Mouse (Mus musculus): ENCODE data around the gene Mllt1.
"Not testable (repeated sequence)": the region's sequence is repeated elsewhere in the genome, so short reads cannot be mapped to it uniquely, and the experiment has no call there.

The Mllt1 gene

DNA sequence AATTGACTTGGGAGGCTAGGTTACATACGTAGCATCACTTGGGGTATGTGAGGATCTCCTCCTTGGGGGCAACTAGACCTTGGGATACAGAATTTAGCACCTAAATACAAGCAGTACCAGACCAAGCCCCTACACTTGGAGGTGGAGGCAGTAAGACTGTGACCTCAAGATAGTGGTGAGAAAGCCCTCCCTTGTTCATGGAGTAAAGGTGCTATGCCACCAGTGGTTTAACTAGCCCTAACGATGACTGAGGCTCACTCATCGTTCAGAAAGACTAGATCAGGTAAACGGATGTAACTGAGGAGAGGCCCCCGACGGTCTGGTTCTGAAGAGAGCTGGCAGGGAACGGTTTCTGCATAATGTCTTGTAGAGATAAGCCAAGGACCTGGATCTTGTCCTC lies 1.5 kb upstream of the Mllt1 start:
- no peak for DNase-seq (ENCODE audit: low read depth, low spot score)

DNA sequence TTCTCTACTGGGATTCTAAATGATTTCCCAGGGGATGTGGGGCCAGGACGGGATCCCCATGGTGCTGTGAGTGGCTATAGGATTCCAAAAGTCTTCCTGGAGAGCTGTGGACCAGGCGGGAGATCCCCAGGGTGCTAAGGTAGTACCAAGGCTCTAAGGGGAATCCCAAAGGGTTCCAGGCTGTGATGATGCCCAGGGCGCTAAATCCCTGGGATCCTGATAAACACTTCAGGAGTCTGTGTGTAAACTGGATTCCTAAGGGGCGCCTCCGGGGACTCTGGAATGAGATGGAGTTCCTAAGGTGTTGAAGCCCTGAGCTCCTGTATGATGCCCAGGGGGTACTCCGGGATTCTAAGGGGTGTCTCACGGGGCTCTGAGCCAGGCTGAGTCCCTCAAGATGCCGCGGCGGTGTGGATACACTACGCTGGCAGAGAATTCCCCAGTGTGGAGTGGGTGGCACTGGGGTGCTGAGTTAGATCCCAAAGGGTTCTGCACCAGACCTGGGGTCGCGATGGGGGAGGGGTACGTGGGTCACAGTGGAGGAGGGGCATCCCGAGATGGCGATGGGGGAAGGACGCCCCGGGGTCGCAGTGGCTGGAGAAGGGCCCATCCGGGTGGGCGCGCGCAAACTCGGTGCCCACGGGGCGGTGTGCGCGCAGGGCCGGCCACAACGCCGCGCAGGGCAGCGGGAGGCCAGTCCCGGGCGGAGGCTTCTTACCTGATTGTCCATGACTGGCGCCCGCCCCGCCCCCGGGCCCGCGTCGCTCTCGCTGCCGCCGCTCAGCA lies 477 bp downstream of the Mllt1 start:
- DNase-seq (ENCODE audit: low read depth, low spot score): peak; percentile 39

DNA sequence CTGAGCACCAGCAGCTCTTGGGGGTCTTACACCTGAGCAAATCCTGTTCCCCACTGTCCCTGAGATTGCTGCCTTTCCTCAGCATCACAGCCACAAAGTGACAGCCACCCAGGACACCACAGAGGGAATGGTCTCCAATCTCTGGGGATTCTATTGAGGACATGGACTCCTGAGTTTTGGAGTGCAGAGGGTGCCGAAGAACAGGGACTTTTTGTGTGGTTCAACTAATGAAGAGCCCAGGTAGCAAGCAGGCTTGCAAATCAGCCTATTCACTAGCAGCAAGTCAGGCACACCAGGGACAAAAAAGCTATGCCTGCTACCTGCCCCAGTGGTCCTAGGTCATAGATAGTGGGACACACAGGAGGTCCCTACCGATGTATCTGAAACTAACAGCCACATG lies 1.8 kb downstream of the Mllt1 start:
- no peak for DNase-seq (ENCODE audit: low read depth, low spot score)

DNA sequence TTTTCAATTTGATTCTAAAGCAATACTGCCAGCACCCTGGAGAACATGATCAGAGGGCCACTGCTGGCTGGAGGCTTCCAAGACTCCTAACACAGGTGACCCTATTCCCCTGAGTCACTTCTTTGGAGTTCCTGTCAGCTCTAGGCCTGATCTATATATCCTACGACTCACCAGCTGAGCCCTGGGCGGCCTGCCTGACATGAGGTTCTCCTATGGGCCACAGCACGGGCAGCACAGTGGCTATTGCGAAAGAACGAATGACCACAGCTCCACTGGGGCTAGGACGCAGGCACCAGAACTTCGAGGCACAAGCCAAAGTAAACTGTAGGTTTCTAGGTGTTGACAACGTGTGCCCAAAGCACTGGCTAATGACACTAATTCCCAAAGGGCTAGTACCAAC lies 5.2 kb downstream of the Mllt1 start:
- no peak for DNase-seq (ENCODE audit: low read depth, low spot score)

DNA sequence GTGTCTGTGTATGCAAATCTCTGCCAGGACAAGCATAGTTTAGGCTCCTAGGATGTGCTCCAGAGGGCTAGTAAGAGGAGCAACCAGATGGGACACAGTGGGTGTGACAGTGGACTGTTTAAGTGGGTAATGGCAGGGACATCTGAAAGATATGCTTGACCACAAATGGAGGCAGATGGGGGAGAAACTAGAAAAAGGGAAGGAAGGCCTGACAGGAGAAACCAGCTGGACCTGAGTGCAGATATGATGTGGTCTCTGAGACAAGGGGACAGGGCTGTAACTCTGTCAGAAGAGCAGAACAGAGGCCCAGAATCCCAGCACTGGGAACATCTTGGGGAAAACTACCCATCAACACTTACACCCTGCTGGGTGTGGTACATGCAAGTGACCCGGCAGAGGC lies 5.7 kb downstream of the Mllt1 start:
- no peak for DNase-seq (ENCODE audit: low read depth, low spot score)

DNA sequence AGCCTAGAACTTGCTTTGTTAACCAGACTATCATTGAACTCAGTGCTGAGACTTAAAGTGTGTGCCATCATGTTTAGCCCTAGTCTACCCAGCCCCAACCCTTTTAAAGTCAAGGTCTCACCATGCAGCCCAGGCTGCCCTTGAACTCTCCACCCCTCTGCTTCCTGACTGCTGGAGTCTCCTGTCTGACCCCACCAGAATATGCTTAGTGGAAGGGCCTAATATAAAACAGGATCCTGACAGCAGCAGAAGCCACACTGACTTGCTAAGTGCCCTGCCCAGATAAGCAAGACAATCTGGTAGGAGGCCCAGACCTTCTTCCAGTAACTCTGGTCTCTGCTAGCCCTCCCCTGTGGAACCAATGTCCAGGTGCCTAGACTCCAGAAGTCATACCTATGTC lies 6.1 kb downstream of the Mllt1 start:
- DNase-seq (ENCODE audit: low read depth, low spot score): peak; percentile 25

DNA sequence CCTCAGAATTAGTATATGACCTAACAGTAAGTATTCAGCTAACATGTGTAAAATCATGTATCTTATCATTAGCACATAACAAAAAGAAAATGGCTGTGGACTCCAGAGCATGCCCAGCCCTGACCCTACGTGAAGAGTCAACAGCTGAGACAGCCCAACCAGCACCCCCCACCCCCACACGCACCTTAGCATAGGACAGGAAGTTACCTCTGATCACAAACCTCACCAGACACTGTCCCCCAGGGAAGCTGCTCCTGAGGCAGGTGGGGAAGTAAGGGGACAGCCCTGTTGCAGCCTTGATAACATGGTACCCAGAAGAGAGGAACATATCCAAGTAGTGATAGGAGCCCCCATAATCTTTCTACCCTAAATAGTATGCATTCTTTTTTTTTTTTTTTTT lies 9.2 kb downstream of the Mllt1 start:
- no peak for DNase-seq (ENCODE audit: low read depth, low spot score)

DNA sequence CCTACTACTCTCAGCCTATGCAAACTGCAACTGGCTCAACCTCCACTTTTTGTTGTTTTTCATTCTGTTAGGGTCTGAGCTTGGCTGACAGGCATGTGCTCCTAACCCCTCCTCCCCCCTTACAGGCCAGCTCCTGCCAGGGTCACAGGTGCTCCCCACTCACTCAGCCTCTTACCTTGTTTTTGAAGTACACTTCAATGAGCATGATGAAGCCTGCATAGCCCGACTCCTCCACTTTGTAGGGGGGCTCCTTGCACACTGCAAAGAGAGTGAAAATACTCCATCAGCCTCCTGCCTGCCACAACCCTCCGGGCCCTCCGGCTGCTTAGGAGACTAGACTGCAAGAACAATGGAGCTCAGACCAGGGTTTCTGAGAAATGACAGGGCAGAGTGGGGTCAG lies 15.5 kb downstream of the Mllt1 start:
- DNase-seq (ENCODE audit: low read depth, low spot score): no peak

DNA sequence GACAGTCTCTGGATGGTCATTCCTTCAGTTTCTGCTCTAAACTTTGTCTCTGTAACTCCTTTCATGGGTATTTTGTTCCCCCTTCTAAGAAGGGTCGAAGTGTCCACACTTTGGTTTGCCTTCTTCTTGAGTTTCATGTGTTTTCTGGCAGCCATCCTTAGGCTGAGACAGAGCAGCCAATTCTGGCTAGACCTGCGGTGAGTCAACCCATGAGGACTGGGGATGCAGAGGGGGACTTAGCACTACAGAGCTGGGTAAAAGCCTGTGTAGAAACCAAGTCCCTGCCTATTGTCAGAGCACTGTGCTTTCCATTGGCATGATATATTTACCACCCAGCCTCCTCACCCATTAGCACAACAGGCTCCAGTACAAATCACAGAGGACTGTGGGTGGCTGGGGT lies 18.0 kb downstream of the Mllt1 start:
- DNase-seq (ENCODE audit: low read depth, low spot score): no peak

DNA sequence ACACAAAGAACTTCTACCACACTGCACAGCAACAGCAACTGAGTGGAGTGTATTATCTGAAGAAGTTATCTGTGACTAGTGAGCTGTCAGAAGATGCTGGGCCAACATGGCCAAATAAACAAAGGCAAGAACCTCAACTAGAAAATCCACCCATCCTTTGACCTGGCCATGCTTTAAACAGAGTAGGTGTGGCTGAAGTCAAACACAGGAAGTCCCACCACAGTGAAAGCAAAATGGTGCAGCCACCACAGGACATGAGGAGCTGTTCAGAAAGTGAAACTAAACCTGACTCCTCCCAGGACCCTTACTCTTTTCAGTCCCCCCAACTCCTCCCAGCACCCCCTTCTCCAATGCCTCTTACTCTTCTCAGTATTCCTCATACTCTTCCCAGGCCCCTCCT lies 21.8 kb downstream of the Mllt1 start:
- no peak for DNase-seq (ENCODE audit: low read depth, low spot score)

DNA sequence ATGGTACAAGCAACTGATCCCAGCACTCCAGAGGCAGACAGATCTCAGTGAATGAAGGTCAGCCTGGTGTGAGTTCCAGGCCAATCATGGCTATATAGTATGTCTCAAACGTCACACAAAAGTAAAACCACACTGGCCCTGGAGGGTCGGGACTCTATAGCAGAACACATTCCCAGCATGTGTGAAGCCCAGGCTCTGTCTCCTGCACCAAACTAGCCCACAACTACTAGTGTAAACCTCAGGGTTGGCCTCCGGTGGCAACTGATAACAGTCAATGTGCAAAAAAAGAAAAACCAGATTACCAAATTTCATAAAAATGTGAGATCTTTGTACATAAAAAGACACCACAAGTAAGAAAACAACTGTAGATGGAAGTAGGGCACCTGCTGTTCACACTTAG lies 22.2 kb downstream of the Mllt1 start:
- DNase-seq (ENCODE audit: low read depth, low spot score): no peak

DNA sequence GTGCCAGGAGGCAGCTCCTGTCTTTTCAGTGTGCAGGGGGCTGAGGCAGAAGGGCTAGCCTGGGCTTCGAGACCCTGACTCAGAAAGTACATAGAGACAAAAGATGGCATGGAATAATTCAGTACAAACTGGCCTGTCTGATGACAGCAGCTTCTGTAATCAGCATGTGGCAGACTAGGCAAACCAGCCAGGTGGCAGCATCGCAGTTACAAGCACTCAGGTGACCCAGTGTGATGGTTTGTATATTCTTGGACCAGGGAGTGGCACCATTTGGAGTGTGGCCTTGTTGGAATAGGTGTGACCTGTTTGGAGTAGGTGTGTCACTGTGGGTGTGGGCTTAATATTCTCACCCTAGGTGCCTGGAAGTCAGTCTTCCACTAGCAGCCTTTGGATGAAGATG lies 25.5 kb downstream of the Mllt1 start:
- DNase-seq (ENCODE audit: low read depth, low spot score): not testable (repeated sequence)

DNA sequence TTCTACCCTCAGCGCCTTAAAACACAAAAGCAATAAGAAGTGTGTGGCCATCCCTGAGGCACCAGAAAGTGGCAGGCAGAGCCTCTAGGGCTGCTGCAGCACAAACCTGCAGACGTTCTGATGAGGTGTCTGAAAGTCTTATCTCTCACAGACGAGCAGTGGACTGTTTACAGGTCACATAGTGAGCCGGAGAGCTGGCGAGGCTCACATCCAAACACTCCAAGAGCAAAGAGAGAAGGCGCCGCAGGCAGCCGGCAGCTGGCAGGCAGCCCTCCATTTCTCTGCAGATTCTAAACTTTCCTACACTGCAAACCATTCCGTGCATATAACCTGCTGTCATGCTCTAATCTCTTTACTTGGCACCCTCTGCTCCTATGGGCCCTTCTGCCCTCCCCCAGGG lies 27.3 kb downstream of the Mllt1 start:
- no peak for DNase-seq (ENCODE audit: low read depth, low spot score)

DNA sequence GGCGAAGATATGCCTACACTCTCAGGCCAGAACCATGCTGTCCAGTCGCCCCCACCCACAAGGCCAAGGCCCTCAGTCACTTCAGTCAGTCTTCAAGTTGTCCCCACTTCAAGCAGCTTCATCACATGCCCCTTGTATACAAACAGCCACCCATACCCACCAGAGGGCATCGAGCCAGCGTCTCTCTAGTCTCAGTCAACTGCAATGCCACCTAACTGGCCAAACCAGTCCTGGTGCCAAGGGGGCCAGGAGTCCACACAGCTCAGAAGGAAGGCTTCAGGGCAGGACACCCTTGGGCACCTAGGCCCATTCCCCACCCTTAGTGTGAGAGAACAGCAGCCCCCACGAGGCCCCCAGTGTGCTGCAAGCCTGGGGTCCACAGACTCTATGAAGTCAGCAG lies 28.1 kb downstream of the Mllt1 start:
- no peak for DNase-seq (ENCODE audit: low read depth, low spot score)

DNA sequence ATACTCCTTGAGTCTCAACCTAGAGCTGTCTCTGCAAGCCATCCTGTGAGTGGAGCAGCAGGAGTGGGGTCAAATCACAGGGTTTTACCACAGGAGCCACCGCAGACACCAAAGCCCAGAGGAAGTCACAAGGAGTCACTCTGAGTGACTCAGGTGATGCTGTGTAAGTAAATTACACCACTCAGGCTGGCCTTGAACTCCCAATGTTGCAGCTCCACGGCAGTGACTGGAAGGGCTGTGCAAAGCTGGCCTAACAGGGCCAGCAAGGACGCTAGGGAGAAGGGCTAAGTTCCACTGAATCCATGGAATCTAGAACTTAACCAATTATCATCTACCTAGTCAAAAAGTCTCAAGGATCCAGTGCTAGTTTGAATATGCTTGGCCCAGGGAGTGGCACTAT lies 29.0 kb downstream of the Mllt1 start:
- no peak for DNase-seq (ENCODE audit: low read depth, low spot score)

DNA sequence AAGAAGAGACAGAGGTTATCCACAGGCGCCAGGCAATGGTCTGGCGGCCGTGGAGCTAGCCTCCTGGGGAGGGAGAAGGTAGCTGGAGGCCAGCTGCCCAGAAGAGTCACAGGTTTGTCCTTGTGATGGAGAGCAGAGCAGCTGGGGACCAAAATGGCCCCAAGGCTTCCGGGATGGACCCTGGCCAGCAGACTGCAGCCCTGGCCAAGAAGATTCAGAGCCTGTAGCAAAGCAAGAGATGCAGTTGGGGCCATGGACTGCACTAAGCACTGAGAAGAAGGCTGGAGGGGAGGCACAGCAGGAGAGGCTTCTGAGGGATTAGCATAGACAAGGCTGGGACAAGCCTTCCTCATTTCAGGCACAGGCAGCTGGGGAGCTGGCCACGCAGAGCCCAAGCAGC lies 32.5 kb downstream of the Mllt1 start:
- DNase-seq (ENCODE audit: low read depth, low spot score): no peak

DNA sequence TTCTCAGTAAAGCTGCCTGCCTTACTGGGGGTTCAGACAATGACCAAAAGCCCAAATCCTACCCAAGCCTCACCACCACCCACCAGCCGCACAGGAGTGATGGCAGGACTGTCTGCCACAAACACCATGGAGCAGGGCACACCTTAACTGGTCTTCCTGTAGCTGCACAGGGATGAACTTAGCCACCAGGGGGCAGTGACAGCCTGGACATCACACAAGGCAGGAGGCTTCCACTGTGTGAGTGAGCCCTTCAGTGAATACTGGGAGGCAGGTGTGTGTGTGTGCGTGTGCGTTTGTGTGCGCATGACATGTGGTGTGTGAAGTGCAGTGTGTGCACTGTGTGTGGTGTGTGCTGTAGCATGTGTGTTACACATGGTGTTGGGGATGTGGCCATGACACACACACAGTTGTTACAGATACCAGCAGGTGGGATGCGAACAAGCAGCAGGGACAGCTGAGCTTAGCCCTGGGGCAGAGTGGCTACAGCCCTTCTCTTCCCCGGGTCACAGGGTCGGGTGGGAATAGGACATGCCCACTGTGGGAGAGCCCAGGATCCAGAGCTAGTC lies 37.5 kb downstream of the Mllt1 start:
- peak; percentile 88 for DNase-seq (ENCODE audit: low read depth, low spot score)

DNA sequence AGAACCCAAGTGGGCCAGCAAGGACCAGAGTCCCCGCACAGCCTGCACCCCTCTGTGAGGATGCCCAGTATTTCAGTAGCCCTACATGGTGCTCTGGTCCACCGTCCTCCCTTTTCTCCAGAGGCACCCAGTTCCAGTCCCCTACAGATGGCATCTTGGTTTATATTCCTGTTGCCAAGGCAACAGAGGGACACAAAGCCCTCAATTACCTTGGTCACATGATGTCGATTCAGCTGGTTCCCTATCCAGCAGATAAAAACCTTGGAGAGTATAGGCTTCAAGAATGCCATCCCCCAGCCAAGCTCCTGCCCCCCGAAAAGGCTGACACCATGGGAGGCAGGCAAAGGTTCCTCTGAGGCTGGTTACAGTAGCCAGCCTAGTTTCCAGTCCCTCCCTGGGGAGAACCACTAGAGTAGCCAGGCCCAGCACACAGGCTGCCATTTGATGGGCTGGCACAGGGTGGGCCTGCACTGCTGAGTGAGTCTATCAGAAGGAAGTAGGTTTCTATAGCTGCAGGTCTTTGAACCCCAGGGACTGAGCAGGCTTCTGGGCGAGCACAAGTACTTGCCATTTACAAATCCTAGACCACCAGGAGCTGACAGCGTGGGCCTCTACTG lies 38.6 kb downstream of the Mllt1 start:
- DNase-seq (ENCODE audit: low read depth, low spot score): no peak

DNA sequence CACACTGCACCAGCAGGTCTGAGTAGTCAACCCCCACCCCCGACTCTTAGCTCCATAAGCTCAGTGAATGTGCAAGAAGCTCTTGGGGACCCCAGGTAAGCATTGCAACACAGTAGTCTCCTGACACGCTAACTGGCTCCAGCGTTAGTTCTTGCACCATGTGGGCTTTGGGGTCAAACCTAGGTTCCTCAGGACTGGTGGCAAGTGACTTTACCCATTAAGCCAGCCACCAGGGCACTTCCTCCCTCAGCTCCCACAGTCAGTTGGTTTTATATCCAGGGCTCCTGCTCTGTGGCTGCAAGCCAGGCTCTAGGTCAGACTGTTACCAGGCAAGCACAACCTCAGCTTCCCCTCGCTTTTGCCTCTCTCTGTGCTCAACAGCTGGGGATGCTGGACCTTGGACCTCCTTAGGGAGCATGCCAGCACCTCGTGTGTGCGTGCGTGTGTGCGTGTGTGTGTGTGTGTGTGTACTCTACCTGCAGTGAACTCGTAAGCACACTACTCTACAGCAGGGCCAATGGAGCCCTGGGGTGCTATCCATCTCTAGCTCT lies 39.8 kb downstream of the Mllt1 start:
- no peak for DNase-seq (ENCODE audit: low read depth, low spot score)

DNA sequence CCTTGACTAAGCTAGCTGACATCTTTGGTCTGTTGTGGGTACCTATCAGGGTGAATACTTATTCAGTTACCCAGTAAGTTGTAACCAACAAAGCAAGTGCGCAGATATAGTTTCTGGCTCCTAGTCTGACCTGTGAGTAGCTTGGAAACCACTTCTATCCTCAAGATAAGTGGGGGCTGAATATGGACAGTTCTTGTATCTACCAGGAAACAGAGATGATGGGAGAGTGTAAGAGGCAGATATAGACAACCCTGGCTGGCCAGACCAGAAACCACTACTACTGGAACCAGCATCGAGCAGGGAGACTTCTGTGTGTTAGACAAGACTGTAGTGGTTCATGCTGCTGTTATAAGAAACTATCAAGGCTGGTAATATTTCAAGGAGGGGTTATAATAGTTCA lies 45.2 kb downstream of the Mllt1 start:
- DNase-seq (ENCODE audit: low read depth, low spot score): no peak

DNA sequence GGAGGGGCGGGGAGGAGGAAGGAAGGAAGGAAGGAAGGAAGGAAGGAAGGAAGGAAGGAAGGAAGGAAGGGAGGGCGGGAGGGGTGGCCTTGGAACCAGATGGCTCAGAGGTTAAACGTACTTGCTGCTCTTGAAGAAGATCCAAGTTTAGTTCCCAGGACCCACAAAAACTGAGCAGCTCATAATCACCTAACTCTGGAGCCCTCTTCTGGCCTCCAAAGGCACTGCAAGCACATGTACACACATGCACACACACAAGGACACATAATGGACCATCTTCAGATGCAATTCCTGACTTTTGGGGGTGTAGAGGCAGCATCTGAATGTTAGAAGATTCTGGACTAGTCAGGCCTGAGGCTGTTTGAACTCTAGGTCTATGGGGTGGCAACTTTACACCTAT lies 47.2 kb downstream of the Mllt1 start:
- peak; percentile 94 for DNase-seq (ENCODE audit: low read depth, low spot score)

DNA sequence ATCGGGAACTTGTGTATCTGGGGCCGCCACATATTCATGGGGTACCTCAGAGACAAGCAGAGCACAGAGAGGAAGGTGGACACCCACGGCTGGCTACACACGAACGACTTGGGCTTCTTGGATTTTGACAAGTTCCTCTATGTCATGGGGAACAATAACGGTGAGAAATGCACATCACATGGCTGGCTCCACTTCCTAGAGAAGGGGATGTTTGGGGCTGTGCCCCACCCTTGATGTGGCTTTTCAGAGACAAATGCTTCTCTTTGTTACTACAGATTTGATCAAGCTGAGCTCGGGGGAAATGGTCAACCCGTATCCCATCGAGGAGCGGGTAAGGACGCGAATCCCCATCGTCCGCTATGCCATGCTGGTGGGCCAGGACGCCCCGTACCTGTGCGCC lies 50.4 kb downstream of the Mllt1 start:
- peak; percentile 74 for DNase-seq (ENCODE audit: low read depth, low spot score)

DNA sequence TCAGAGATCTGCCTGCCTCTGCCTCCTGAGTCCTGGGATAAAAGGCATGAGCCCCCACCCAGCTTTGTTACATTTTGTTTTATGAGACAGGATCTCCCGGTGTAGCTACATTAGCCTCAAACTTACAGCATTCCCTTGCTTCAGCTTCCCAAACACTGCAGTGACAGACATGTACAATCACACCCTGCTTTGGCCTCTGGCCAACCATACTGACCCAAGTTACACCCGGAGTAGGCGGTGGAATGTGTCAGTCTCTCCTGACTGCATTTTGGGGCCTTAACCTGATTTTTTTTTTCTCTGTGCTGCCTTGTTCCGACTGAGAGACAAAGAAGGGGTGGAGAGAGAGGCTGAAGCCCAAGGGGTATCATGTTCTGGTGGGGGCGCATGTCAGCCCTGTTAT lies 50.9 kb downstream of the Mllt1 start:
- no peak for DNase-seq (ENCODE audit: low read depth, low spot score)
